Mouse (Mus musculus) forebrain, embryonic 10.5 days (tissue): Measurements from ENCODE around the gene Usp44. TPM values are rescaled to one million over a fixed set of nuclear protein-coding genes. Genes with fewer than 3 reads are reported as not detected.

Source experiments
- DNase-seq: peaks from one replicate; pipeline ENCODE4 v3.0.0-alpha.2; 2017; ENCODE audit warnings: low spot score; ENCODE audit errors: extremely low spot score
- H3K27ac ChIP-seq: fragments of 300-500 bp; sonication (generic); 2 replicates; pipeline ENCODE4 v1.5.1; 2016; ENCODE audit warnings: mild to moderate bottlenecking
- H3K27me3 ChIP-seq: fragments of 300-500 bp; sonication (generic); 2 replicates; pipeline ENCODE4 v1.6.1; 2016; ENCODE audit warnings: mild to moderate bottlenecking; ENCODE audit not compliant: poor library complexity, severe bottlenecking
- H3K36me3 ChIP-seq: fragments of 300-500 bp; sonication (generic); replicated peaks from 2 replicates; pipeline ENCODE4 v1.6.1; 2016; ENCODE audit warnings: mild to moderate bottlenecking, moderate library complexity
- H3K4me1 ChIP-seq: fragments of 300-500 bp; sonication (generic); 2 replicates; pipeline ENCODE4 v1.6.1; 2016
- H3K4me3 ChIP-seq: fragments of 300-500 bp; sonication (generic); 2 replicates; pipeline ENCODE4 v1.5.1; 2016; ENCODE audit warnings: mild to moderate bottlenecking, moderate library complexity
- H3K9me3 ChIP-seq: fragments of 300-500 bp; sonication (generic); 2 replicates; pipeline ENCODE4 v1.6.1; 2016; ENCODE audit warnings: mild to moderate bottlenecking, moderate library complexity
- WGBS: fragments of 180-500 bp; shearing (Covaris S2); methylation state at CpG from one replicate; pipeline ENCODE4 v1.1.7; 2016; 5-methylcytosine and 5-hydroxymethylcytosine counted together
- polyA plus RNA-seq: library from polyadenylated mRNA; unstranded; fragments of >200 nt; fragmentation: Nextera tagmentation; extraction: Ambion mirVana; gene quantifications from 2 replicates; pipeline ENCODE4 v1.2.1, GENCODE M21; 2016

The Usp44 gene
- polyA plus RNA-seq, 1 experiment from 2014 or later = 16.3 TPM

GRCm38 (mm10) chr10:93897043-93897646 lies 65.8 kb downstream of the Usp44 start, which contains the start of gene Metap2:
TSS of gene Metap2 (minus strand) at chr10:93897093.
- Histone ChIP-seq H3K27ac (no peak within 1 kb of the TSS), H3K4me1 (no peaks in the 10 kb centered on the region), H3K36me3 (no peaks in the 10 kb centered on the region), H3K27me3 (no peaks in the 10 kb centered on the region), H3K9me3 (no peaks in the 10 kb centered on the region), H3K4me3 (no peak within 1 kb of the TSS)
- DNase-seq = no peak
- 73% methylated on average over 7 of the region's 7 CpGs for WGBS

GRCm38 (mm10) chr10:93899303-93899702 lies 67.9 kb downstream of the Usp44 start:
- Histone ChIP-seq H3K36me3 (no peaks in the 10 kb centered on the region), H3K27ac (no peak overlapping the region), H3K9me3 (no peaks in the 10 kb centered on the region), H3K27me3 (no peaks in the 10 kb centered on the region), H3K4me3 (no peak overlapping the region), H3K4me1 (no peaks in the 10 kb centered on the region)
- 82% methylated on average over 2 of the region's 2 CpGs for WGBS
- no peak for DNase-seq

- H3K36me3 ChIP-seq = no peaks in the 10 kb centered on the region
- H3K4me3 ChIP-seq = no peak overlapping the region
- no peaks in the 10 kb centered on the region for H3K9me3 ChIP-seq
- H3K4me1 ChIP-seq = no peaks in the 10 kb centered on the region
- no peak overlapping the region for H3K27ac ChIP-seq
- no peaks in the 10 kb centered on the region for H3K27me3 ChIP-seq
- no peak for DNase-seq
- 93% methylated on average over 11 of the region's 11 CpGs for WGBS
These were observed 68.6 kb downstream of the Usp44 start for GRCm38 (mm10) chr10:93899907-93900306.

- H3K9me3 ChIP-seq = no peaks in the 10 kb centered on the region
- no peak for DNase-seq
- WGBS = 60% methylated on average over 10 of the region's 10 CpGs
These were observed 76.0 kb downstream of the Usp44 start for GRCm38 (mm10) chr10:93907376-93907775.

More at GRCm38 (mm10) chr10:93907376-93907775, 76.0 kb downstream of the Usp44 start:
- H3K27ac ChIP-seq = no peak overlapping the region
- H3K4me3 ChIP-seq = no peak overlapping the region
- peaks cover 14% of the 10 kb centered on the region for H3K4me1 ChIP-seq
- no peaks in the 10 kb centered on the region for H3K36me3 ChIP-seq
- H3K27me3 ChIP-seq = no peaks in the 10 kb centered on the region

Other genes starting within 250 kb of the Usp44 start
- 202 and 205 TPM in 2 replicates for gene Snrpf, start 241.8 kb upstream of the Usp44 start, polyA plus RNA-seq
- 0.84 and 1.1 TPM in 2 replicates for gene Ntn4, start 190.9 kb upstream of the Usp44 start, polyA plus RNA-seq
- gene Metap2, start 65.5 kb downstream of the Usp44 start, polyA plus RNA-seq = 235 and 247 TPM in 2 replicates
- gene Vezt, start 204.3 kb downstream of the Usp44 start, polyA plus RNA-seq = 28.1 and 28.9 TPM in 2 replicates
- gene Fgd6, start 204.4 kb downstream of the Usp44 start, polyA plus RNA-seq = 3.5 and 3.6 TPM in 2 replicates